Mouse (Mus musculus): ENCODE measurements around the gene Gm49403.

- TF ChIP-seq CTCF (IDR thresholded peaks at IDR 0.05; ENCODE audit: borderline replicate concordance, control insufficient read depth, extremely low read depth, insufficient read depth, low read length, poor library complexity) (no peak), POLR2A (IDR thresholded peaks at IDR 0.05; ENCODE audit: control insufficient read depth, extremely low read depth, insufficient read depth, low read length, poor library complexity) (no peak)
Measured at GRCm38 (mm10) chr19:8839103-8839907, 44.4 kb upstream of the Gm49403 start, which contains the start of gene Gng3.

Measured in thymus, adult 2 months (tissue).